Mouse (Mus musculus) urinary bladder, postnatal 4 days (tissue): ENCODE measurements around the gene Tmed2.
"Not testable (repeated sequence)": the region's sequence is repeated elsewhere in the genome, so short reads cannot be mapped to it uniquely, and the experiment has no call there.

Experiments used
- DNase-seq, 2 experiments: peaks; one replicate each; pipeline ENCODE4 v3.0.0; 2021 to 2022; ENCODE audit warnings: low spot score in 2 of 2

The Tmed2 gene

GRCm38 (mm10) chr5:124528351-124528750 is 12.1 kb upstream of the Tmed2 start:
- no peak for DNase-seq

- DNase-seq: no peak
These were observed 11.7 kb upstream of the Tmed2 start for GRCm38 (mm10) chr5:124528791-124529190.

GRCm38 (mm10) chr5:124529191-124529651 is 11.3 kb upstream of the Tmed2 start:
- no peak for DNase-seq

GRCm38 (mm10) chr5:124529697-124530096 is 10.8 kb upstream of the Tmed2 start:
- no peak for DNase-seq

GRCm38 (mm10) chr5:124530655-124531582 is 9.6 kb upstream of the Tmed2 start, which contains the start of gene Rilpl1:
Gene Rilpl1, minus strand, starts transcription at chr5:124531391.
- DNase-seq: peak; percentile 79 to 82

GRCm38 (mm10) chr5:124531583-124531930 is 8.9 kb upstream of the Tmed2 start:
- no peak for DNase-seq

- DNase-seq: no peak
These were observed 8.0 kb upstream of the Tmed2 start for GRCm38 (mm10) chr5:124532451-124532850.

GRCm38 (mm10) chr5:124535016-124535415 is 5.5 kb upstream of the Tmed2 start:
- no peak for DNase-seq

- DNase-seq: no peak
These were observed 3.7 kb upstream of the Tmed2 start for GRCm38 (mm10) chr5:124536776-124537175.

- DNase-seq: no peak
These were observed 1.4 kb upstream of the Tmed2 start for GRCm38 (mm10) chr5:124538813-124539792.

- DNase-seq: no peak
These were observed 590 bp upstream of the Tmed2 start for GRCm38 (mm10) chr5:124539905-124540304.

- DNase-seq: peak; percentile 76 to 78
These were observed 558 bp downstream of the Tmed2 start for GRCm38 (mm10) chr5:124540905-124541601.

- DNase-seq: no peak
These were observed 1.1 kb downstream of the Tmed2 start for GRCm38 (mm10) chr5:124541602-124541973.

- DNase-seq: not testable (repeated sequence)
These were observed 10.2 kb downstream of the Tmed2 start for GRCm38 (mm10) chr5:124550737-124551136.

GRCm38 (mm10) chr5:124551349-124552093 is 11.0 kb downstream of the Tmed2 start:
- DNase-seq: not testable (repeated sequence)

GRCm38 (mm10) chr5:124552094-124552472 is 11.6 kb downstream of the Tmed2 start:
- no peak for DNase-seq

- DNase-seq: peak; percentile 86 to 89
These were observed 12.2 kb downstream of the Tmed2 start, which contains the start of gene Ddx55 for GRCm38 (mm10) chr5:124552558-124553307. Gene Ddx55, plus strand, starts transcription at chr5:124552864.

- DNase-seq: no peak
These were observed 13.1 kb downstream of the Tmed2 start for GRCm38 (mm10) chr5:124553607-124554006.

- no peak for DNase-seq
These were observed 14.7 kb downstream of the Tmed2 start for GRCm38 (mm10) chr5:124555145-124555544.

GRCm38 (mm10) chr5:124571068-124571467 is 30.6 kb downstream of the Tmed2 start:
- no peak for DNase-seq
